Mouse (Mus musculus) urinary bladder, postnatal 36 days (tissue): Measurements from ENCODE around the gene Sh3d21.
"Not testable (repeated sequence)": the region's sequence is repeated elsewhere in the genome, so short reads cannot be mapped to it uniquely, and the experiment has no call there.

Experiments used
- DNase-seq, 2 experiments: peaks; one replicate each; pipeline ENCODE4 v3.0.0; 2022; ENCODE audit warnings: low spot score in 2 of 2, mixed read lengths in 1 of 2

The Sh3d21 gene

GRCm38 (mm10) chr4:126168851-126169250, 5.6 kb upstream of the Sh3d21 start:
- no peak for DNase-seq

GRCm38 (mm10) chr4:126166084-126166483, 2.8 kb upstream of the Sh3d21 start:
- no peak for DNase-seq

- not testable (repeated sequence) for DNase-seq
Measured at GRCm38 (mm10) chr4:126165092-126165491, 1.8 kb upstream of the Sh3d21 start.

GRCm38 (mm10) chr4:126163685-126164084, 394 bp upstream of the Sh3d21 start:
- no peak for DNase-seq

DNA sequence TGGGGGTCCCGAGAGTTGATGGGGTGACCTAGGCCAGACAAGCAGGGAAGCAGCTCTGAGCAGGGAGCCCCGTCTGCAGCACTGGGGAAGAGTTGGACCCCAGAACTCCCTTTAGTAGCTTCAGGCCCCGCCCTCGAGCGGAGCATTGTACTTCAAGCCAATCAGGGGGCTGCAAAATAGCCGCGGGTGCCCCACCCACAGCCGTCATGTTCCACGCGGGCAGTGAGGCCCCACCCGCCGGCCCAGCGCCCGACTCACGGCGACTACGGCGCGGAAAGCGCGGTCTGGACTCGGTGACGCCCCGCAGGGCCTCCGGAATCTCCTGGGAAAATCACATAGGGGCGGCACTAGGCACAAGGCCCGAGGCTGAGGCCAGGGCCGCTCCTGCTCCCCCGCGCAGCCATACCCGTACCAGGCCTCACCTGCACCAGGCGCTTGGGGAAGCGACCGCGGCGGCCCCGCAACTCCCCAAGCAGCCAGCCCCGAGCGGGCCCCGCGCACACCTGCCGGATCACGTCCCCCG, 686 bp downstream of the Sh3d21 start:
- DNase-seq, result peak; percentile 85 to 93

- no peak for DNase-seq
Measured at GRCm38 (mm10) chr4:126161986-126162385, 1.3 kb downstream of the Sh3d21 start.

DNA sequence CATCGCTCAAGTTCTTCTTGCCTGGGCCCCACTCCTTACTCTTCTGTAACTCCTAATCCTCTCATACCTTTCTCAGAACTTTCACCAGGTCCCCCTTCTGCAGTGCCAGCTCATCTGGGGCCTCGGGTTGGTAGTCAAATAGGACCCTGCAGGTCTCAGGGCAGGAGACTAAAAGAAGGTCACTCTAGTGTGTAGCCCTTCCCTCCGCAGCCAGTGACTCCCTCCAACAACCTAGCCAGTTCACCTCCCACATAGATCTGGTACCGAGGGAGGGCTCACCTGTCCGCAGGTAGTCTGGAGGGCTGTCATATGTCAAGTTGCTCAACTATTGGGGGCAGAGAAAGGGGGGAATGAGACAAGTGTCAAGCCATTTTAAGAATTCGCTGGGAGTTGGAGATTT, 1.8 kb downstream of the Sh3d21 start:
- DNase-seq, result no peak

GRCm38 (mm10) chr4:126160981-126161380, 2.3 kb downstream of the Sh3d21 start:
- no peak for DNase-seq

- no peak for DNase-seq
Measured at GRCm38 (mm10) chr4:126159455-126159854, 3.8 kb downstream of the Sh3d21 start.

DNA sequence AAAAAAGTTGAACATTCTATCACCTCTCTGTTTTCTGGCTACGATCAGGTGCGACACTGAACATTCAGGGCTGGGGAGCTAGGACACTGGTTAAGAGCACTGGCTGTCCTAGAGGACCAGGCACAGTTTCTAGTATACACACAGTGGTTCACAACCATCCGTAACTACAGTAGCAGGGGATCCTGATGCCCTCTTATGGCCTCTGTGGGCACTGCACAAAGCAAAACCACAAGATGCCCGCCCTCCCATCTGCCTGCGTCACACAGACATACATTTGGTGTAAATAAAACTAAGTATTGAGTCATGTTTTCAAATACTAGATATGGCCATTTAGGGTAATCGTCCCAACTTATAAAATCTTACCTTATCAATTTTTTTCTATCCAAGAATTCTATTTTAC, 5.7 kb downstream of the Sh3d21 start:
- DNase-seq, result no peak

DNA sequence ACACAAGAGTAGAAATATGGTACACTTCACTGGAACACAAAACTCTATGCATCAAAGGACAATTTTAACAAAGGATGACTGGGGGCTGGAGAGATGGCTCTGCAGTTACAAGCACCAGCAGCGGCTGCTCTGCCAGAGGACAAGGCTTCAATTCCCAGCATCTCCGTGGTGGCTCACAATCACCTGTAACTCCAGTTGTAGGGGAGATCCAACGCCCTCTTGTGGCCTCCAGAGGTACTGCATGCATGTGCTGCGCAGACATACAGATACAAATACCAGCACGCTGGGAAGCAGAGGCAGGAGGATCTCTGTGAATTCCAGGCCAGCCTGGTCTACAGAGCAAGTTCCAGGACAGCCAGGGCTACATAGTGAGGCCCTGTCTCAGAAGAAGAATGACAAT, 6.7 kb downstream of the Sh3d21 start:
- DNase-seq, result no peak

DNA sequence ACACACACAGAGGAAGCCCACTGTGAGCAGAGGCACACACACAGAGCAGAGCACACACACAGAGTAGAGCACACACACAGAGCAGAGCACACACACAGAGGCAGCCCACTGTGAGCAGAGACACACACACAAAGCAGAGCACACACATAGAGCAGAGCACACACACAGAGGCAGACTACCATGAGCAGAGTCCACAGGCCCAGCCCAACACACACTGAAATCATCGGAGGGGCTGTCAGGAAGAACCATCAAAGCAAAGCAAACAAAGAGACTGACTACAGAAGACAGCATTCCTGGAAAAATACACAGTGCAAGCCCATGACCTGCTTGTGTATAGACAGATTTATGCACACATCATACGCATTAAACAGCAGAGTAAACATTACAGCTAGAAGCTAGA, 7.4 kb downstream of the Sh3d21 start:
- DNase-seq, result no peak

- DNase-seq, result no peak
Measured at GRCm38 (mm10) chr4:126155183-126155582, 8.1 kb downstream of the Sh3d21 start.

DNA sequence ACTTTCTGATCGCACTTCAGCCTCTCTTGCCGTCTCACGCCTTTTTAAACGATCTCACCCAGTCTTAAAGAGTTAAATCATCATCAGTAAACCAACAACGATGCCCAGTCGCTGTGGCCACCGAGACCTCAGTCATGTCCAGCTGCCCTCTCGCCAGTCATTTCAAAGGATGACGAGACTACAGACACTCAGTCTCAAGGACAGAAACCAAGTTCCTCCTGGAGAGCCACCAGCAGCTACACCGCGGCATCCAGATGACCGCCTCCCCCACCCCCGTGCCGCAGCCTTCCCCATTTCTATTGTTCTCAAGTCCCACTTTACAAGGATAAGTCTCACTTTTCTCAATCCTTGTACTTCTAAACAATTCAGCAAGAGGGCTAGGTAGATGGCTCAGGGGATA, 10.4 kb downstream of the Sh3d21 start:
- DNase-seq, result no peak

DNA sequence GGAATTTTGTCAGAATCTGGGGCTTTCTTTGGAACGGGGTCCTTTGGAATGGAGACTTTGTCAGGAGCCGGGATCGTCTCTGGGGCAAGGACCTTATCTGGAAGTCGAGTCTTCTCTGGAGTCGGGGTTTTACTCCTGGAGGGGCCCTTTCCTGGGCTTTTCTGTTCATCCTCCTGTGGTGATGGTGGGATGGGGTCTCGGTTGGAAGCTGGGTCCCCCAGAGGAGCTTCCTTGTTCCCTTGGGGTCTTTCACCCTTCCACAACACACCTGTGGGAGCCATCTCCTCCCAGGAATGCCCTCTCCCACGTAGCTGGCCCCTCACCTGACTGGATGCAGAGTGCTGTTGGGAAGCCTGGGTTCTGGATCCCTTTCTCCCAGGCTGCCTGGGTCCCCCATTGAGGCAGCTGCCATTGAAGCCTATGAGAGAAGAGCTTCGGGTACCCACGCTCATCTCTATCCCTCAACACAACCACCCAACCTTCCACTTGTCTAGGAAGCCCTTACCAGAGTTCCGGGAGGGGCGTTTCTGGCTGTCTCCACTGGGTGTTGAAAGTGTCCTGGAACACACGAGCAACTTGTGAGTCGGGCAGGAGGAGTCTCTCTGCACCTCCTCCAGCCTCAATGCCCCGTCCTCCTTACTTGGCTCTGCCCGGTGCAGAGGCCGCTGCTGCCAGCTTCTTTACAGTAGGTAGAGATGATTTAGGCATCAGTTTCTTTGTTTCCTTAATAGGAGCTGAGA, 11.4 kb downstream of the Sh3d21 start:
- DNase-seq, result no peak

DNA sequence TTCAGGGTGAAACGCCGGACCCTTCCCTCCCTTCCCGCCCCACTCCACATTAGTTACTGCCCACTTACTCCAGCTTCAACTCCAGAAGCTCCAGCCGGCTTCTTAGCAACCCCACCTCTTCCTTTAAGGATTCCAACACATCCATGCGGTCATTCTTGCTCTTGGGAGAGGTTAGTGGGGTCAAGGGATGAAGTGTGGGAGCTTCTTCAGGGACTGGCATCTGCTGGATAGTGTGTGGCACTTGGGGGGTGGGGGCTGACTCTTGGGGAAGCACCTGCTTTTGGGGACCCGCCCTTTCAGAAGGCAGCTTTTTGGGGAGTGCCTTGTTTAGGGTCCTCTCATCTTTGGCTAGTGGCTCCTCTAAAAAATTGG, 12.4 kb downstream of the Sh3d21 start:
- no peak for DNase-seq

GRCm38 (mm10) chr4:126150297-126150948, 12.9 kb downstream of the Sh3d21 start:
- peak; percentile 22 to 60 for DNase-seq

- DNase-seq, result no peak
Measured at GRCm38 (mm10) chr4:126149798-126150197, 13.5 kb downstream of the Sh3d21 start.

- no peak for DNase-seq
Measured at GRCm38 (mm10) chr4:126149041-126149676, 14.1 kb downstream of the Sh3d21 start.

GRCm38 (mm10) chr4:126148161-126148961, 14.9 kb downstream of the Sh3d21 start:
- DNase-seq, result peak; percentile 52 to 58

- DNase-seq, result peak; percentile 29 to 56
Measured at GRCm38 (mm10) chr4:126147533-126148160, 15.6 kb downstream of the Sh3d21 start, which contains the start of gene Eva1b. Gene Eva1b, plus strand, starts transcription at chr4:126147744.
